Mouse (Mus musculus): ENCODE data around the gene Kctd14. TPM values are rescaled to one million over a fixed set of nuclear protein-coding genes. Genes with fewer than 3 reads are reported as not detected.
"Not testable (repeated sequence)": the region's sequence is repeated elsewhere in the genome, so short reads cannot be mapped to it uniquely, and the experiment has no call there.

Gene Kctd14
- polyA plus RNA-seq, 1 experiment from 2014 or later: 1.8 TPM

- WGBS: 0% methylated on average over 5 of the region's 5 CpGs
- Histone ChIP-seq H3K36me3 (ENCODE audit: control insufficient read depth, insufficient read depth, low read length) (no peaks in the 10 kb centered on the region), H3K27ac (ENCODE audit: low read depth, low read length) (no peak overlapping the region; the same call in 1 of the 2 replicates), H3K4me1 (ENCODE audit: control insufficient read depth, insufficient read depth, low read depth, low read length) (peaks cover 10% of the 10 kb centered on the region), H3K4me3 (ENCODE audit: low read length) (no peak overlapping the region), H3K9me3 (ENCODE audit: control insufficient read depth, low read length) (no peaks in the 10 kb centered on the region), H3K4me2 (ENCODE audit: low read length) (no peak overlapping the region), H3K27me3 (replicated peaks; ENCODE audit: control insufficient read depth, insufficient read depth, low read length) (no peaks in the 10 kb centered on the region), H3K9ac (ENCODE audit: low read depth, low read length) (no peak overlapping the region)
- peak; percentile 66 for ATAC-seq
These were observed 21.4 kb upstream of the Kctd14 start for GRCm38 (mm10) chr7:97429705-97430104.

GRCm38 (mm10) chr7:97433517-97433916 lies 17.6 kb upstream of the Kctd14 start:
- H3K27ac ChIP-seq (ENCODE audit: low read depth, low read length); H3K4me2 ChIP-seq (ENCODE audit: low read length); H3K4me1 ChIP-seq (ENCODE audit: control insufficient read depth, insufficient read depth, low read depth, low read length); ATAC-seq; H3K9ac ChIP-seq (ENCODE audit: low read depth, low read length); H3K9me3 ChIP-seq (ENCODE audit: control insufficient read depth, low read length); H3K4me3 ChIP-seq (ENCODE audit: low read length); H3K27me3 ChIP-seq (replicated peaks; ENCODE audit: control insufficient read depth, insufficient read depth, low read length); H3K36me3 ChIP-seq (ENCODE audit: control insufficient read depth, insufficient read depth, low read length): not testable (repeated sequence)
- 68% methylated on average over 3 of the region's 3 CpGs for whole genome bisulfite sequencing

- Histone ChIP-seq H3K4me3 (ENCODE audit: low read length) (no peak overlapping the region), H3K9me3 (ENCODE audit: control insufficient read depth, low read length) (no peaks in the 10 kb centered on the region), H3K4me1 (ENCODE audit: control insufficient read depth, insufficient read depth, low read depth, low read length) (peaks cover 6% of the 10 kb centered on the region), H3K9ac (ENCODE audit: low read depth, low read length) (no peak overlapping the region), H3K27ac (ENCODE audit: low read depth, low read length) (no peak overlapping the region), H3K27me3 (replicated peaks; ENCODE audit: control insufficient read depth, insufficient read depth, low read length) (no peaks in the 10 kb centered on the region), H3K4me2 (ENCODE audit: low read length) (no peak overlapping the region), H3K36me3 (ENCODE audit: control insufficient read depth, insufficient read depth, low read length) (no peaks in the 10 kb centered on the region)
- WGBS: 84% methylated on average over 10 of the region's 10 CpGs
- no peak for ATAC-seq
These were observed 16.6 kb upstream of the Kctd14 start for GRCm38 (mm10) chr7:97434517-97434916.

- H3K9ac ChIP-seq (ENCODE audit: low read depth, low read length): no peak overlapping the region
- H3K4me3 ChIP-seq (ENCODE audit: low read length): no peak overlapping the region
- H3K36me3 ChIP-seq (ENCODE audit: control insufficient read depth, insufficient read depth, low read length): no peaks in the 10 kb centered on the region
- H3K4me1 ChIP-seq (ENCODE audit: control insufficient read depth, insufficient read depth, low read depth, low read length): no peaks in the 10 kb centered on the region
- no peak overlapping the region for H3K27ac ChIP-seq (ENCODE audit: low read depth, low read length)
- no peak overlapping the region for H3K4me2 ChIP-seq (ENCODE audit: low read length)
- no peaks in the 10 kb centered on the region for H3K9me3 ChIP-seq (ENCODE audit: control insufficient read depth, low read length)
- ATAC-seq: no peak
- H3K27me3 ChIP-seq (replicated peaks; ENCODE audit: control insufficient read depth, insufficient read depth, low read length): no peaks in the 10 kb centered on the region
These were observed 12.1 kb upstream of the Kctd14 start for GRCm38 (mm10) chr7:97438986-97439385.

GRCm38 (mm10) chr7:97446171-97446925 lies 4.8 kb upstream of the Kctd14 start:
- Histone ChIP-seq H3K36me3 (ENCODE audit: control insufficient read depth, insufficient read depth, low read length) (no peaks in the 10 kb centered on the region), H3K4me2 (ENCODE audit: low read length) (no peak overlapping the region), H3K9me3 (ENCODE audit: control insufficient read depth, low read length) (no peaks in the 10 kb centered on the region), H3K4me1 (ENCODE audit: control insufficient read depth, insufficient read depth, low read depth, low read length) (no peaks in the 10 kb centered on the region), H3K4me3 (ENCODE audit: low read length) (no peak overlapping the region), H3K27me3 (replicated peaks; ENCODE audit: control insufficient read depth, insufficient read depth, low read length) (no peaks in the 10 kb centered on the region), H3K27ac (ENCODE audit: low read depth, low read length) (peak overlapping the region; percentile 79), H3K9ac (ENCODE audit: low read depth, low read length) (no peak overlapping the region)
- ATAC-seq: peak; percentile 98
- WGBS: 13% methylated on average over 6 of the region's 6 CpGs

GRCm38 (mm10) chr7:97447050-97447531 lies 4.0 kb upstream of the Kctd14 start:
- peak; percentile 81 for ATAC-seq
- Histone ChIP-seq H3K4me2 (ENCODE audit: low read length) (no peak overlapping the region), H3K4me1 (ENCODE audit: control insufficient read depth, insufficient read depth, low read depth, low read length) (no peaks in the 10 kb centered on the region), H3K9ac (ENCODE audit: low read depth, low read length) (no peak overlapping the region), H3K4me3 (ENCODE audit: low read length) (no peak overlapping the region), H3K36me3 (ENCODE audit: control insufficient read depth, insufficient read depth, low read length) (no peaks in the 10 kb centered on the region), H3K27ac (ENCODE audit: low read depth, low read length) (peak overlapping the region; percentile 79), H3K27me3 (replicated peaks; ENCODE audit: control insufficient read depth, insufficient read depth, low read length) (no peaks in the 10 kb centered on the region), H3K9me3 (ENCODE audit: control insufficient read depth, low read length) (no peaks in the 10 kb centered on the region)
- 30% methylated on average over 6 of the region's 6 CpGs for WGBS

- Histone ChIP-seq H3K4me1 (ENCODE audit: control insufficient read depth, insufficient read depth, low read depth, low read length) (peaks cover 6% of the 10 kb centered on the region), H3K4me3 (ENCODE audit: low read length) (no peak overlapping the region), H3K27ac (ENCODE audit: low read depth, low read length) (no peak overlapping the region), H3K27me3 (replicated peaks; ENCODE audit: control insufficient read depth, insufficient read depth, low read length) (no peaks in the 10 kb centered on the region; the same call in 1 of the 2 replicates), H3K9me3 (ENCODE audit: control insufficient read depth, low read length) (no peaks in the 10 kb centered on the region), H3K4me2 (ENCODE audit: low read length) (no peak overlapping the region), H3K36me3 (ENCODE audit: control insufficient read depth, insufficient read depth, low read length) (no peaks in the 10 kb centered on the region), H3K9ac (ENCODE audit: low read depth, low read length) (no peak overlapping the region)
- ATAC-seq: no peak
- 80% methylated on average over 6 of the region's 6 CpGs for WGBS
These were observed 1.1 kb downstream of the Kctd14 start for GRCm38 (mm10) chr7:97452196-97452595.

GRCm38 (mm10) chr7:97453141-97453921 lies 2.2 kb downstream of the Kctd14 start:
- H3K4me1 ChIP-seq (ENCODE audit: control insufficient read depth, insufficient read depth, low read depth, low read length): peaks cover 6% of the 10 kb centered on the region
- H3K27me3 ChIP-seq (replicated peaks; ENCODE audit: control insufficient read depth, insufficient read depth, low read length): no peaks in the 10 kb centered on the region; the same call in 1 of the 2 replicates
- no peaks in the 10 kb centered on the region for H3K36me3 ChIP-seq (ENCODE audit: control insufficient read depth, insufficient read depth, low read length)
- WGBS: 10% methylated on average over 27 of the region's 27 CpGs
- ATAC-seq: peak; percentile 48
- peak overlapping the region; percentile 63 for H3K4me2 ChIP-seq (ENCODE audit: low read length)
- H3K4me3 ChIP-seq (ENCODE audit: low read length): peak overlapping the region; percentile 33
- H3K9me3 ChIP-seq (ENCODE audit: control insufficient read depth, low read length): no peaks in the 10 kb centered on the region
- peak overlapping the region; percentile 45 for H3K9ac ChIP-seq (ENCODE audit: low read depth, low read length)
- H3K27ac ChIP-seq (ENCODE audit: low read depth, low read length): no peak overlapping the region

GRCm38 (mm10) chr7:97454795-97455194 lies 3.7 kb downstream of the Kctd14 start:
- ATAC-seq: no peak
- H3K27me3 ChIP-seq (replicated peaks; ENCODE audit: control insufficient read depth, insufficient read depth, low read length): no peaks in the 10 kb centered on the region; the same call in 1 of the 2 replicates
- H3K9me3 ChIP-seq (ENCODE audit: control insufficient read depth, low read length): no peaks in the 10 kb centered on the region
- H3K9ac ChIP-seq (ENCODE audit: low read depth, low read length): no peak overlapping the region
- H3K4me3 ChIP-seq (ENCODE audit: low read length): no peak overlapping the region
- H3K4me1 ChIP-seq (ENCODE audit: control insufficient read depth, insufficient read depth, low read depth, low read length): peaks cover 6% of the 10 kb centered on the region
- no peaks in the 10 kb centered on the region for H3K36me3 ChIP-seq (ENCODE audit: control insufficient read depth, insufficient read depth, low read length)
- WGBS: 93% methylated on average over 10 of the region's 10 CpGs
- no peak overlapping the region for H3K27ac ChIP-seq (ENCODE audit: low read depth, low read length)
- no peak overlapping the region for H3K4me2 ChIP-seq (ENCODE audit: low read length)
